Mouse (Mus musculus): ENCODE measurements around the gene Tsc2. TPM values are rescaled to one million over a fixed set of nuclear protein-coding genes. Genes with fewer than 3 reads are reported as not detected.
"Not testable (repeated sequence)": the region's sequence is repeated elsewhere in the genome, so short reads cannot be mapped to it uniquely, and the experiment has no call there.

Gene Tsc2
- 100 to 1,000 TPM in 3 of 4 experiments, 10 to 100 TPM in 1; 79.2 to 135 (median 111) TPM for total RNA-seq (2022)

DNA sequence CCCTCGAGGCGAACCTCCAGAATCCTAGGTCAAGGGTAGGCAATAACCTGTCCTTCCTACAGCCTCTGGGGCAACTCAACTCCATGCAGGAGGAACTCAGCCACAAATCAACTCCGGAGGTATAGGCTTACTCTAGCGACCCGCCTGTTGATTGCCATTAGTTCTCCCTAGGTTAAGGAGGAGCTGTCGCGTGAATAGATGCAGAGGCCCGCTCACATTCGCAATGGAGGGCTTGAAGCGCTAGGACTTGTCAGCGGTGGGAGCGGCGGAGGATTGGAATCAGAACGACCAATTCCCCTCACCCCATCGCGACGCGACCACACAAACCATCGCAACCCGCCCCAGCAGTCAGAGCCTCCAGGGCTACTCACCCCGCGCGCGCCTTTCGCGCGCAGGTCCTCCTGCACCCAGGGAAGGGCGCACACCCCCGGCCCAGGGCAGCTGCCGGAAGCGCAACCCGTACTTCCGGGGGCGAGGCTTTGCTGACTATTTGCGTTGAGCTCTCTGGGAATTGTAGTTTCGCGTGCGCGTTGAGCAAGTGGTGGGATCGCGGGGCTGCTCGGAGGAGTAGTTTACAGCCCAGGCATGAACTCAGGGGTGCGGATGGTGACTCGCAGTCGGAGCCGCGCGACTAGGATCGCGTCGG lies at the start of gene Tsc2, which contains the start of gene Nthl1:
TSS of gene Tsc2 (minus strand) at position 464 of the 646 bp plus-strand sequence.
TSS of gene Nthl1 (plus strand) at position 514 of the 646 bp plus-strand sequence.
- peak; percentile 77 for DNase-seq

DNA sequence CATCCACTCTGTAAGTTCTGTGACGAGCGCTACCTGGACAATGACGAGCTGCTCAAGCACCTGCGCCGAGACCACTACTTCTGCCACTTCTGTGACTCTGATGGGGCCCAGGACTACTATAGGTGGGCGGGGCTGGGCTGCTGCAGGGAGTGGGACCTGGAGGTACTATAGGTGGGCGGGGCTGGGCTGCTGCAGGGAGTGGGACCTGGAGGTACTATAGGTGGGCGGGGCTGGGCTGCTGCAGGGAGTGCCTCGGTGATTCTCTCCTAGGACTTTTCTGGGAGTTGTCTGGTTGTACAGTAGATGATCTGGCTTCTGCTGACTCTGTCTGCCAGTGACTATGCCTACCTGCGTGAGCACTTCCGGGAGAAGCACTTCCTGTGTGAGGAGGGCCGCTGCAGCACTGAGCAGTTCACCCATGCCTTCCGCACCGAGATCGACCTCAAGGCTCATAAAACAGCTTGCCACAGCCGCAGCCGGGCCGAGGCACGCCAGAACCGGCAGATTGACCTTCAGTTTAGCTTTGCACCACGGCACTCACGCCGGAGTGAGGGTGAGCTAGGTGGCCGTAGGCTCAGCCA lies 45.2 kb upstream of the Tsc2 start:
- no peak for DNase-seq

DNA sequence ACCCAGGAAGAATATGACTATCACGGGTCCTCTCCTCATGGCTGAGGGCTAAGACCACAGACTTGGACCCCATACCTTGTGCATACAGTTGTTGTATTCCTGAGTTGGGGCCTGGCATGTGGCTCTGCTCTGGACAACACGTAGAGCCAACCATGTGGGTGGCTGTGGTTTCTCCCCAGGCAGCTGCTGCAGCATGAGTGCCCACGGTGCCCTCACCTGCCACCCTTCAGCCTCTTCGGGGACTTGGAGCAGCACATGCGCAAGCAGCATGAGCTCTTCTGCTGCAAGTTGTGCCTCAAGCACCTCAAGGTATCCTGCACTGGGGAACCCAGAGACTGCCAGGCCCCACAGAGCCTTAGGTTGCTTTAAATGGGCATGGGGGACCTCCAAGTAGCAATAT lies 44.4 kb upstream of the Tsc2 start:
- no peak for DNase-seq

DNA sequence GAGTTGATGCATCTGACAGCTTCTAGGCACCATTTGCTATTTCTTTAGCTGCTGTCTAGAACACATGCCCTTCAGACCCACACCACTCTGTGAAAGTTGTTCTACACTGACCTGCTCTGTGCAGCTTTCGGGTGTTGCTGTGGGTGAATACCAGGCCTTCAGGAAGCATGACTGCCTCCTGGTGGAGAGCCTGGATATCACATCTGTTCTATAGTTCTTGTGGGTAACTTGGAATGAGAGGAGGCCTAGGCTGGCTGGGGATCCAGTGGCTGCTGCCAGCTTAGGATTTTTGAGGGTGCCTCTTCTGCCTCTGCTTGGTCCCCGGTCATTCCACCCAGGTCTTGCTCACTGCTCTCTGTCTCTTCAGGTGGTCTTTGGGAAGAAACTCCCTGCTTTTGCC lies 43.8 kb upstream of the Tsc2 start:
- no peak for DNase-seq

DNA sequence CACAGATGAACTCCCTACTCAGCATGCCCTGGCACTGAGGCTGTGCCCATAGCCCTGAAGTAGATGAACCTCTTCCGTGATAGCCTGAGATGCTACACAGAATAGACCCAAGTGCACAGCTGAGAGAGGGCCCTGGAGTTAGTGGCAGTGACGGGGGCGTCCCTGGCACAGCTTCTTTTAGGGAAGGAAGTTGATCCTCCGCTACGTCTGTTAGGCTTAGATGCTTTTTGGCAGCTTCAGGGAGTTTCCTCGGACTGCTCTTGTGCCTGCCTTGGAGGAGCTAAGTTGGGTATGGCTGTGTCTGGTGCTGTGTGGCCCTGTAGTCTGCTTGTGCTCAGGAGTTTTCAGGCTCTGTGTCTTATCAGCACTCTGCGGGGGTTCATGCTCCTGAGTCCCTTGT lies 41.8 kb upstream of the Tsc2 start:
- DNase-seq = no peak

DNA sequence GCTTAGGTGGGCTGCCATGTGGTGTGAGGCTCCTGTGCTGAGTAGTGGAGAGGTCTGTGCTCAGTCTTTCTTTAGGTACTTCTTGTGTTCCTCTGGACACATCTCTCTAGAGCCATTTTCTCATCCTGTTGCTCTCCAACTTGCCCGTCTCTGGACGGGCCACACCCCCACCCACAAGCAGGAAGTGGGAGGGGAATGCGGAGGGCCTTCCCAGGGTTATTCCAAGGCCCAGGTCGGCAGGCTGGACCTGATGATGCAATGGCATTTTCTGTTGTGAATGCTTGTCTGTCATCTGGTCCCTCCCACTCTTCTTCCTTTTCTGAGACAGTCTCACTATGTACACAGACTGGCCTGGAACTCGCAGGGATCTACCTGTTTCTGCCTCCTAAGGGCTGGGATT lies 39.7 kb upstream of the Tsc2 start:
- DNase-seq = peak; percentile 73

DNA sequence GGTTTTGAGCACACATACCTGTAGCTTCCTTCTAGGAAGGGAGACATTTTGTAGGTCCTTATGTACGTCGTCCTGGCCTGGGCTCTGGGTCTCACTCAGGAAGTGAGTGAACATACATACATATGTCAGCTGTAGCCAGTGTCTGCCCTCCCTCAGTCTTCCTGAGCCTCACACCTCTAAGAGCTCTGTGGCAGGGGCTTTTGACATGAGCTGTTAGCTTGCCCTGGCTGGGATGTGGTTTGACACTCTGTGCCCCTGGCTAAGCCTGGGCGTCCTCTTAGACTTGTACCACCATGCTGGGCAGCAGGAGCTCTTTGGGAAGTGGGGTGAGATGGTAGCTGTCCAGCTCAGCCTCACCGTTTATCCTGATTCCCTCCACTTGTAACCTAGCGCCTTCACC lies 38.9 kb upstream of the Tsc2 start:
- DNase-seq = no peak

DNA sequence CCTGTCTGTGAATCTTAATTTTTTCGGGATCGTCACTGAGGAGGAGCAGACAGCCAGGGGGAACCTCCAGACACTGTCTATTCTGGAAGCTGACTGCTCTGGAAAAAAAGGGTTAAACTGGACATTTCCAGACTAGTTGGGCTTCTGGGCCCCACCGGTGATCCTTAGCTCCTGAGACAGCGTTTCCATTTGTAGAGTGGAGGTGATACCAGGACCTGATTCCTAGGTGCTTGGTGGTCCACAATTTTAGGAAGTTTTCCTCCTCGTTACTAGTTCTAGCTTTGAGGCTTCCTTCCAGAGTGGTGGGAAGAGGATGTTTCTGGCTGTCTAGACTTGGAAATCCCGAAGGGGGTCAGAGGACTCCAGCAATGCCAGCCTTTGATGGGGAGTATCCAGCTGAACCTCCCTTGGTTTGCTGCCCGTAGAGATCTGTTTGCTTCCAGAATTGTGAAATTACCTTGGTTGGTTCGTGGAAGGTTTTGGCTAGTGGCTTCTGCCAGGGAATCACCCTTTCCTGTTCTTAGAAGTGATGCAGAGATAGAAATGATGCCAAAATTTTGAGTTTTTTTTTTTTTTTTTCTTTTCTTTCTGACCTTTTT lies 37.9 kb upstream of the Tsc2 start:
- no peak for DNase-seq

DNA sequence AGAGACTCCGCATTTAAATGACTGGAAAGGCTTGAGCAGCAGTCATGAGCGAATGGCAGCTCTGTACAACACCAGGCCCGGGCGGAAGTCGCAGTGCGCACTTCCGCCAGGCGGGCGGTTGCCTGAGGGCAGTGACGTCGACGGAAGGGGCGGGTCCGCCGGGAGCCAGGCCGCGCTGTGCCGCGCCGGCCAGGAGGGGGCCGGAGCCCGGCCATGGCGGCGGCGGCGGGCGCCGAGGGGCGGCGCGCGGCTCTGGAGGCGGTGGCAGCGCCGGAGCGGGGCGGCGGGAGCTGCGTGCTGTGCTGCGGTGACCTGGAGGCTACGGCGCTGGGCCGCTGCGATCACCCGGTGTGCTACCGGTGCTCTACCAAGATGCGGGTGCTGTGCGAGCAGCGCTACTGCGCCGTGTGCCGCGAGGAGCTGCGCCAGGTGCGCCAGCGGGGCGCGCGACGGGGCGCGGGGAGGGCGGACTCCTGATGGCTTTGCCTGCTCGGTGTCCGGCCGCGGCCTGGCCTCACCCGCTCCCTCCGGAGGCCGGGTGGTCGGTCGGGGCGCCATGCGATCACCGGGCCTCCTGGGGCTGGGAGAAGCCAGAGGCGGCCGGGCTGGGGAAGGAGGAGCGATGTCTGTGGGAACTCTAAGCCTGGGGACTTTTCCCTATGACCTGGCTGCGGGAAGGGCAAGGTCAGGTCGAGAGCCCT lies 37.3 kb upstream of the Tsc2 start, which contains the start of gene Zfp598:
TSS of gene Zfp598 (plus strand) at position 143 of the 701 bp plus-strand sequence.
- DNase-seq = peak; percentile 91

DNA sequence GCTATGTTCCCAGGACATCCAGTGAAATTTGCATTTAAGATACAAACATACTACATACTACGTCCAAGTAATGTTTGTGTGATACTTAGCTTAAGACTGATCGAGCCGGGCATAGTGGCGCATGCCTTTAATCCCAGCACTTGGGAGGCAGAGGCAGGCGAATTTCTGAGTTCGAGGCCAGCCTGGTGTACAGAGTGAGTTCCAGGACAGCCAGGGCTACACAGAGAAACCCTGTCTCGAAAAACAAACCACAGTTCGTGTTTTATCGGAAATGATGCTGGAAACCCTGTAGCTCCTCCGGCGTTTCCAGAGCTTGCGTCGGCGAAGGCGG lies 36.7 kb upstream of the Tsc2 start:
- not testable (repeated sequence) for DNase-seq

DNA sequence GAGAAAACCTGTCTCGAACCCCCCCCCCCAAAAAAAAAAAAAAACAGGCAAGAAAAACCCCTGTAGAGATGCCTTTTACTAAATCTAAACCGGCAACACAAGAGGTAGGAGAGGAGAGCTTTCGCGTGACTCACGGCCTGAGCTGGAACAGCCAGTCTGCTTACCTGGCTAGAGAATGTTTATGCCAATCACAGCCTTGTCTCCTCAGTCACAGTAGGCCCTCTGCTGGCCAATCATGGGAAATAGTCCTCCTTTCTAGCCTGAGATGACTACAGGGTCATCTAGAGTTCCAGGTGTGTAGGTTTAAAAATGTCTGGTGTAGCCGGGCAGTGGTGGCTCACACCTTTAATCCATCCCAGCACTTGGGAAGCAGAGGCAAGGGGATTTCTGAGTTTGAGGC lies 35.0 kb upstream of the Tsc2 start:
- no peak for DNase-seq

DNA sequence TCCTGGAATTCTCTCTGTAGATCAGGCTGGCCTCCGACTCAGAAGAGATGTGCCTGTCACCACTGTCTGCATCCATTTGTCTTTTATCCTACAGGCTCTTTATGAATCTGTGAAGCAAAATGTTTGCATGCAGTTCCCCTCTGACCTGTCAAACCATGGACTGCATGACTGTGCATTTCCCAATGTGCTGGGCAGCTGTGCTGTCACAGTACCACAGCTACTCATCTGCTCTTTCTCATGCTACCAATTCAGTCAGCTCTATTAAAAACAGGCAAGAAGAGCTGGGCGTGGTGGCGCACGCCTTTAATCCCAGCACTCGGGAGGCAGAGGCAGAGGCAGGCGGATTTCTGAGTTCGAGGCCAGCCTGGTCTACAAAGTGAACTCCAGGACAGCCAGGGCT lies 34.6 kb upstream of the Tsc2 start:
- not testable (repeated sequence) for DNase-seq

DNA sequence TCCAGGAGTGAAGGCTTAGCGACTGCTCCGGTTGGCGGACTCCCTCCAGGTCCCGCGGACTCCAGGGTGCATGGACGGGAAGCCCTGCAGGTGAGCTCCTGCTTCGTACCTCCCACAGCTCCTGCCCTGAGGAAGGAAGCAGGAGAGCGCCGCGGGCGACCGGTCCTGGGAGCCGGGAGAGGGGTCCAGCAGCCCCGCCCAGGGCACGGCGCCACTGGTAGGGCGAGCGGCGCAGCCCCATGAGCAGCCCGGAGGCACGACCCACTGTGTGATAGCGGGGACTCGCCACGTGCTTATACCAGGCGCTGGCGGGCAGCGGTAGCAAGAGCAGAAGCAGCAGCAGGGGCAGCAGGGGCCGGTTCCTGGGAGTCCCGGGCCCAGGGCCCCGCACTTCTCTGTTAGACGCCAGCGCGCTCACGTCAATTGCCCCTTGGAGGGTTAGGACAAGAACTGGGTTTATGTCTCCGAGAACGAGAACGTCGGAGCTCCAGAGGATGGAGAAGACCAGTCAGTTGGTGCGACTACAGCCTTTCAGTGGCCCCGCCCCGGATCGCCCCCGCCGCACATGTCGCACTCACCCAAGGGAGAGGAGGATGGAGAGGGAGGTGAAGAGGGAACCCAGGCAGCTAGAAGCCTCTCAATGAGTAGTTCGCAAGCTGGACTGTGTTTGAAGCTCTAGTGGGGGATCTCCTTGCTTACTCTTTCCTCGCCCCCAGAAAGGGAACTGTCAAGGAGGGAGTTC lies 25.8 kb upstream of the Tsc2 start, which contains the start of gene Npw:
TSS of gene Npw (minus strand) at position 441 of the 742 bp plus-strand sequence.
- DNase-seq = no peak

DNA sequence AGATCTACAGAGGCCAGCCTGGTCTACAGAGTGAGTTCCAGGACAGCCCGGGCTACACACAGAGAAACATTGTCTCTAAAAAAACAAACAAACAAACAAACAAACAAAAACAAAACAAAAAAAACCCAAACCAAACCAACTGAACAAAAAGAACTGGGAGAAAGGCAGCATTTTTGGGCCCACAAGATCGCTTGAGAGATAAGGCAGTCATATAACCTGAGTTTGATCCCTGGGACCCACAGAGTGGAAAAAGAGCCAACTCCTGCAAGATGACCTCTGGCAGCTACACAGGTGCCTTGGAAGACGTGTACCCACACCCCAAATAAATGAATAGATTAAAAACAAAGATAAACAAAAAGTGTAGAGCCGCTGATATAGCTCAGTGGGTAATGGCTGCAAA lies 22.5 kb upstream of the Tsc2 start:
- DNase-seq = no peak

DNA sequence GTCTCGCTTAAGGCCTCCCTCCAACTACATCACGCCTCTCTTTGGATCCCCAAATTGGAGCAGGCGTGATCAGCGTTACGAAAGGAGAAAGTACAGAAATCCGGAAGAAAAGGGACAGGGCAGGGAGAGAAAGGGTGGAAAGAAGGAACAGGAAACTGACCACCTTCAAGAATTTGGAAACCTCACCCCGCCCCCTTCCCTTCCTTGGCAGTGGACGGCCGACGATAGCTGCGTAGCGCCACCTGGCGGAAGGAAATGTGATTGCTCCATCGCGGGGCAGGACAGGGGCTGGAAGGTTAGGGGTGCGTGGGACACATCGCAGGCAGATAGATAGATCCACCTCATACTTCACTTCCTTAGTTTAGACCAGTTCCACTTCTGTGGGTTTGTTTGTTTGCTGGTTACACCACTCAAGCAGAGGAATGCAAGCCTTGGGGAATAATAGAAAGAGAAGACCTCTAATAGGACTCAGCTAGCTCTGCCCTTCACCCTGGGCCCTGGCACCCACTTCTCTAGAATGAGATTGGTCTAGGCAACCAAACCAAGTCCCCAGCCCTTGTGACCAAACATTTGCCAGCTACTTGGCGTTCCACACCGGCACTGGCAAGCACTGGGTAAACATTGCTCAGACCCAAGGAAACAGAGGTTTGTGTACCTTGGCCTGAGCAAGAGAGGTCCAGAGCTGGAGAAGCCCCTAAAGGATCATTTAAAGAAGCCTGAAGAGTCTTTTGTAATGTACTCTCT lies 21.7 kb upstream of the Tsc2 start:
- no peak for DNase-seq

DNA sequence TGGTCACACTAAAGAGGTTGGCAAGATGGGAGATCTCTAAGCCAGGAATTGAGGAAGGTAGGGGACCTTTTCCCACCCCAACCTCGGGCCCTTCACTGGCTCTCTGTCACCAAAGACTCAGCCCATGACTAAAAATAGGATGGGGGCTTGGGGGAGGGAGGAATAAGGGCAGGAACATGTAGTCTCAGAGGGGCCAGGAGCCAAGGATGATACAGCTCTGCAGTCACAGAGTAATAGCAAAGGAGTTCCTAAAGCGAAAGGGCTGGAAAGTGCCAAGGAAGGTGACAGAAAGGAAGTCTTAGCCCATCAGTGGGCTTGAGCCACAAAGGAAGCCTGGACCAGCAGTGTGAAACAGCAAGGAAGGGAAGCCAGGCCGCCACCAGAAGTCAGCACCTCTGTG lies 19.4 kb upstream of the Tsc2 start:
- no peak for DNase-seq

DNA sequence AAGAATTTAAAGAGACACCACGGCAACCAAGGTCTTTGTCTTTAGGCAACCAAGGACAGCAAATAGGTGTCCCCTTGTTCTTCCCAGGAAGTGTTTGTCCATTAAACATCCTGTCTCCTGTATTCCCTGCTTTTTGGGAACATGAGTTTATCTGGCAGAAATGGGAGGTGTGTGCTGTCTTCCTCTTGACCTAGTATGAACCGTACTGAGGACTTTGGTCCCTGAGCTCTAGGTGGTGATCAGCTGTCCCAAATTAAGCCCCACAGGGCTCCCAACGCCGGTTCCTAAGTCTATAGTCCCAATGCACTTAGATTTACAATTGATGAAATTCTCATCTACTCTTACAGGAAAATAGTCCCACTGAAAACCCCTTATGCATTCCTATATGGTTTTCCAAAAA lies 18.3 kb upstream of the Tsc2 start:
- DNase-seq = no peak

DNA sequence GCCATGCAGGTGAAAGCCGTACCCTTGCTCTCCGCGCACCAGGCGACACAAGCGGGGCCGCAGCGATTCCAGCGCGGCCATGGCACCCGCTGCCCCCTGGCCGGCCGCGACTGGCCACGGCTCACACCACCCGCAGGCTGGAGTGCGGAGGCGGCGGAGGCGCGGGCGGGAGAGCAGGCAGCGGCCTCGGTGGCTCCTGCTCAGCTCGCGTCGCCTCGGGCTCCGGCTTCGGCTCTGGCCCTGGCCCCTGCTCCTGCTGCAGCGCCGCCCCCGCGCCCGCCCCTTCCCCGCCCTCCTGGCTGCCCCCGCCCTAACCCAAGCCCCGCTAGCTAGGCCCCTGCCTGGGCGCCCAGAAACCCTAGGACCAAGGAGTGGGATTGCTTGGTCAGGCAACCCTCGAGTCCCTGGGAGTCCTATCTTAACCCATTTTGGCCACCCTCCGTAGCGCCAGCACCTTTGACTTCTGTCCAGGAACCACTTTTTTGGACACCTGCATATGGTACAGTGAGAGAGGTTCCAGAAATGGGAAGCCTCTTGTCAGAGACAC lies 17.7 kb upstream of the Tsc2 start, which contains the start of gene Slc9a3r2:
TSS of gene Slc9a3r2 (minus strand) at position 258 of the 547 bp plus-strand sequence.
- no peak for DNase-seq

DNA sequence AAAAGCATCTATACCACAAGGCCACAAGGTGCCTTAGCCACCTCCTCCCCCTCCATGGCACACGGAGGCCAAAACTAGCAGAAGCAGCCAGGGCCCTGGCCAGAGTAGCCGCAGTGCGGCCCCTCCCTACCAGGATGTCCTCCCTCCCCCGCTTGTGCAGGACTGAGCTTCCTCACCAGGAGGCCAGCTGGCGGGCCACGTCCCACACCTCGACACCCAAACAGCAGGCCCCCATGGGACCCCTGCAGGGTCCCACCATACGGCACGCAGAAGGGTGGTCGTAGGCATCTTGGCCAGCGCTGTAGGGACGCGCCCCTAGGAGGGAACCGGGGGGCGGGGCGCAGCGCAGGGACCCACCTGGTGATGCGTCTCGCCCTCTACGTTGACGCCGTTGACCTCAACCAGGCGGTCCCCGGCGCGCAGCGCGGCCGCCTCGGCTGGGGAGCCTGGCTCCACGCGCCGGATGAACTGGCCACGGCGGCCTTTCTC lies 17.2 kb upstream of the Tsc2 start:
- DNase-seq = no peak

DNA sequence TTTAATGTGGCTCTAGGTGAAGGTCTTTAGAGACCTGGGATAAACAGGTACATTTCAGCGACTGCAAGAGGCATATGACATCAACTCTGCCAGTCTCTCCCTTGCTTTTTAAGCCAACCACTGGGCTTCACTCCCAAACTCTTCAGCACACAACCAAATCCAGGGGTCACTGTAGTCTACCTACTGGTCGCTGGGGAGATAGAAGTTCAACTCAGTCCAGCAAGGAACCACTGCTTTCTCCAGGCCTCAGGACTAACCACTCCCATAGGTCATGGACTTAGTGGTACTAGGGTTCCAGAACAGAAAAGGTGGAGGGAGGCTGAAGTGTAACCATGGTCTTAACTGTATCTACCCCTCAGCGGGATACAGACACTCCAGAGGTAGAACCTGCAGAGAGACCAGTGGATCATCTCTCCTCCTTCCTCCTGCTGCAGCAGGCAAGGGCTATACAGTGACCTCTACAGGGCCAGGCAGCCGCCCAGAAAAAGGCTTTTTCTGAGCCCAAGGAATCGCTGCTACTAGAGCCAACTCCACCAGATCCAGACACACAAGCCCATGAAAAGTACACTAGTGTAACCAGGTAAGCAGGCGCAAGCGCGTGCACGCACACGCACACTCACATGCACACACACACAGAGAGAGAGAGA lies 16.4 kb upstream of the Tsc2 start:
- DNase-seq = no peak

DNA sequence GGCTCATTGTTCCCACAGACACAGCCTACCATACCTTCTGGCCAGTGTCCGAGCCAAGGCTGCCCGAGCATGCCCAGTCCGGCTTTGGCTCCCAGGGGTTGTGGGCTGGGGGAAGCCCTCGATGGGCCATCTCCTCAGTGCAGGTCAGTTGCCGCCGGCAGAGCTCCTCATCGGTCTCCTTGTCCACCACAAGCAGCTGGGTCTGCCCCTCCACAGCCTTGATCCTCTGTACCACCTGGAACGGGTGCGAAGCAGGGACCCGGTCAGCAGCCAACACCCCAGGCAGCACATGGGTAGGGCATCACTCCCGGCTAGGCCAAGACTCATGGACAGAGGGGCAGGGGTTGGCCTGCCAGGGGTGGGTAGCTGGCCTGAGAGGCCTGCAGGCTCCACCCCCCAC lies 15.1 kb upstream of the Tsc2 start:
- DNase-seq = no peak

Data from adrenal gland, adult 8-10 months (tissue).